Mouse (Mus musculus): Measurements from ENCODE around the gene Pou6f1. TPM values are rescaled to one million over a fixed set of nuclear protein-coding genes. Genes with fewer than 3 reads are reported as not detected.

The Pou6f1 gene
- total RNA-seq, 2 experiments from 2014 or later: 0.46 TPM; not detected in 1

DNA sequence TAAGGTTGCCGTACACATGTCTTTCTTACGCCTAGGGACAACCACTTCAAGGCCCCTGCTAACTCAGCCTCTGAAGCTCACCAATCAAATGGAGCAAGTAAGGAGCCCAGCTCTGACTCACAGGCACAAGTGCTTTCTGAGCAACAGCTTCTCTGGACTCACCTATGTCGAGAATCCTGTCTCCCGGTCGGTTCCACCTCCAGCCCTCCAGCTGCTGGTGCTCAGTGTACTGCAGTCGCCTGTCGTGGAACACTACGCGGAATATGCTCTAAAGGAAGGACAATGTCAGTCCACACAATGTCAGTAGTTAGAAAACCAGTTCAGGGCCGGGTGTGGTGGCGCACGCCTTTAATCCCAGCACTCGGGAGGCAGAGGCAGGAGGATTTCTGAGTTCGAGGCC lies 74.4 kb downstream of the Pou6f1 start:
- ATAC-seq (replicated peaks; ENCODE audit: poor library complexity, severe bottlenecking): no peak

Other genes with a start within 250 kb of the Pou6f1 start
- gene Methig1, start 246.8 kb downstream of the Pou6f1 start, total RNA-seq (2014; fragmentation: Nextera tagmentation): not detected in 2 replicates
- not detected in 2 replicates for gene Methig1, start 246.8 kb downstream of the Pou6f1 start, total RNA-seq (2017)
- gene Mettl7a2, start 246.8 kb downstream of the Pou6f1 start, total RNA-seq (2014; fragmentation: Nextera tagmentation): not detected in 2 replicates
- not detected in 2 replicates for gene Mettl7a2, start 246.8 kb downstream of the Pou6f1 start, total RNA-seq (2017)
- gene Higd1c, start 235.4 kb downstream of the Pou6f1 start, total RNA-seq (2014; fragmentation: Nextera tagmentation): not detected in 2 replicates
- gene Higd1c, start 235.4 kb downstream of the Pou6f1 start, total RNA-seq (2017): not detected in 2 replicates
- gene Gm5475, start 177.8 kb downstream of the Pou6f1 start, total RNA-seq (2014; fragmentation: Nextera tagmentation): not detected in 2 replicates
- not detected in 2 replicates for gene Gm5475, start 177.8 kb downstream of the Pou6f1 start, total RNA-seq (2017)
- gene Slc11a2, start 174.9 kb downstream of the Pou6f1 start, total RNA-seq (2014; fragmentation: Nextera tagmentation): 10.2 and 10.3 TPM in 2 replicates
- 8.6 and 8.9 TPM in 2 replicates for gene Slc11a2, start 174.9 kb downstream of the Pou6f1 start, total RNA-seq (2017)
- gene Letmd1, start 131.0 kb downstream of the Pou6f1 start, total RNA-seq (2014; fragmentation: Nextera tagmentation): 42.5 and 46.2 TPM in 2 replicates
- gene Letmd1, start 131.0 kb downstream of the Pou6f1 start, total RNA-seq (2017): 25.7 and 34.0 TPM in 2 replicates
- gene Csrnp2, start 104.5 kb downstream of the Pou6f1 start, total RNA-seq (2014; fragmentation: Nextera tagmentation): 1.1 and 2.5 TPM in 2 replicates
- gene Csrnp2, start 104.5 kb downstream of the Pou6f1 start, total RNA-seq (2017): 1.6 and 2.0 TPM in 2 replicates
- 4.9 and 12.8 TPM in 2 replicates for gene Tfcp2, start 48.0 kb downstream of the Pou6f1 start, total RNA-seq (2014; fragmentation: Nextera tagmentation)
- gene Tfcp2, start 48.0 kb downstream of the Pou6f1 start, total RNA-seq (2017): 8.3 and 10.0 TPM in 2 replicates
- 252 and 291 TPM in 2 replicates for gene Dazap2, start 15.4 kb upstream of the Pou6f1 start, total RNA-seq (2014; fragmentation: Nextera tagmentation)
- gene Dazap2, start 15.4 kb upstream of the Pou6f1 start, total RNA-seq (2017): 155 and 168 TPM in 2 replicates
- 5.4 and 6.1 TPM in 2 replicates for gene Smagp, start 37.0 kb upstream of the Pou6f1 start, total RNA-seq (2014; fragmentation: Nextera tagmentation)
- gene Smagp, start 37.0 kb upstream of the Pou6f1 start, total RNA-seq (2017): not detected in 2 replicates
- gene Bin2, start 69.6 kb upstream of the Pou6f1 start, total RNA-seq (2014; fragmentation: Nextera tagmentation): 114 TPM in 2 replicates
- 98.3 and 98.8 TPM in 2 replicates for gene Bin2, start 69.6 kb upstream of the Pou6f1 start, total RNA-seq (2017)
- 4.7 and 7.9 TPM in 2 replicates for gene Cela1, start 87.9 kb upstream of the Pou6f1 start, total RNA-seq (2014; fragmentation: Nextera tagmentation)
- gene Cela1, start 87.9 kb upstream of the Pou6f1 start, total RNA-seq (2017): 2.3 and 2.5 TPM in 2 replicates
- gene Galnt6, start 129.4 kb upstream of the Pou6f1 start, total RNA-seq (2014; fragmentation: Nextera tagmentation): 25.4 and 27.4 TPM in 2 replicates
- gene Galnt6, start 129.4 kb upstream of the Pou6f1 start, total RNA-seq (2017): 32.5 and 44.6 TPM in 2 replicates
- 11.3 and 23.0 TPM in 2 replicates for gene Slc4a8, start 161.8 kb upstream of the Pou6f1 start, total RNA-seq (2014; fragmentation: Nextera tagmentation)
- 26.9 and 34.5 TPM in 2 replicates for gene Slc4a8, start 161.8 kb upstream of the Pou6f1 start, total RNA-seq (2017)

Data from granulocyte monocyte progenitor cell, adult 5-6 weeks (primary cell).